Mouse (Mus musculus) spleen, adult 2 months (tissue): ENCODE measurements around the gene Bmp2k.

ENCODE experiments used
- CTCF ChIP-seq: fragments of 200-500 bp; IDR thresholded peaks from 2 replicates; pipeline ENCODE4 v1.5.1; 2011; ENCODE audit warnings: mild to moderate bottlenecking, inconsistent platforms; ENCODE audit not compliant: insufficient read depth, insufficient read length, insufficient replicate concordance; ENCODE audit errors: extremely low read depth
- POLR2A ChIP-seq: fragments of 200-500 bp; IDR thresholded peaks from 2 replicates; pipeline ENCODE4 v1.6.1; 2011; ENCODE audit warnings: low read depth, low read length, inconsistent platforms

DNA sequence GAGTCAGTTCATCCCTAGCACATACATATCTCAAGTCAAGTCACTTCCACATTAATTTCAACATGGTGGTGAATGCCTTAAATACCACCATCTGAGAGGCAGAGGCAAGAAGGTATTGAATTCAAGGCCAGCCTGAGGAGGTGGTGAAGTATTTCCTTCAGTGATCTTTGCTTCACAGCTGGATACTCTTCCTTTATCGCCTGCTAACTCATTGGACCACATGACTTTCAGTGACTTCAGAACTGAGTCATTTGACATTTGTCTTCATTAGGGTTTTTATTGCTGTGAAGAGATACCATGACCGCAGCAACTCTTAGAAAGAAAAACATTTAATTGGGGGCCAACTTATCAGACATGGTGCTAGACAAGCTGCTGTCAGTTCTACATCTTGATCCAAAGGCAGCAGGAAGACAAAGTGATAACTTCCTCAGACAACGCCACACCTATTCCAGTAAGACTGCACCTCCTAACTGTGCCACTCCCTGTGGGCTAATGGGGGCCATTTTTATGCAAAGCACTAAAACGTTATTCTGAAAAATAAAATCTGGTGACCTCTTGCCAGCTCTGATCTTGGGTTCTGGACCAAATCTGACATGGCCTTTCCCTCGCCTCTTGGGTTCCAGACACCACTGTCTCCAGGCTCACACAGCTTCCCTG, 24.9 kb upstream of the Bmp2k start:
- no peak for TF ChIP-seq POLR2A
- no peak for TF ChIP-seq CTCF
